Mouse (Mus musculus) right cerebral cortex, adult 2 months (tissue): ENCODE measurements at regions not wholly inside any gene's neighbourhood (a gene's known extent, or its start where the extent isn't known, plus 50 kb on each side); places are given as distances from the start of the nearest gene placed in this dataset.
A peak's percentile ranks its signal among the peaks of the same experiment; 100 is the strongest.

Experiments
- DNase-seq, 2 experiments: peaks; one replicate each; pipeline ENCODE4 v3.0.0; 2021 to 2022; ENCODE audit warnings: low spot score in 2 of 2

DNA sequence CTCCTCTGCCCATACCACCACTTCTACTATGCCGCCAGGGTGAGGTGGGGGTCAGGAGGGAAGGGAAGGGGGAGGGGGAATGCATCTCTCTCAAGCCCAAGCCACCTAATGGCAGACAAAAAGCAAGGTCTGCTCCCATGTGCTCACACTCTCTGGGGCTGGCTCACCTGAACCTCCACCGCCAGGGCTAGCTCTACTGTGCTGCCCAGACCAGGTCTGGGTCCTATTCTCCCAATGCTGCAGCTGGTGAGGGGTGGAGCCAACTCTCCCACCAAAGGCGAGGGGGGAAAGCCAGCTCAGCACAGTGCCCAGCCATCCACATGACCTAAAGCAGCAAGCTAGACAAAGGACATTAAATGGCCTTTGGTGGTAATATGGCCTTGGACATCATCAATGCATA, 158.6 kb downstream of the Chic2 start:
- no peak for DNase-seq

- DNase-seq = no peak
Observed at GRCm38 (mm10) chr5:74882563-74882962, 162.0 kb downstream of the Chic2 start.

- DNase-seq = no peak
Observed at GRCm38 (mm10) chr5:74880669-74881226, 163.8 kb downstream of the Chic2 start.

GRCm38 (mm10) chr5:74880048-74880437, 164.5 kb downstream of the Chic2 start:
- no peak for DNase-seq

DNA sequence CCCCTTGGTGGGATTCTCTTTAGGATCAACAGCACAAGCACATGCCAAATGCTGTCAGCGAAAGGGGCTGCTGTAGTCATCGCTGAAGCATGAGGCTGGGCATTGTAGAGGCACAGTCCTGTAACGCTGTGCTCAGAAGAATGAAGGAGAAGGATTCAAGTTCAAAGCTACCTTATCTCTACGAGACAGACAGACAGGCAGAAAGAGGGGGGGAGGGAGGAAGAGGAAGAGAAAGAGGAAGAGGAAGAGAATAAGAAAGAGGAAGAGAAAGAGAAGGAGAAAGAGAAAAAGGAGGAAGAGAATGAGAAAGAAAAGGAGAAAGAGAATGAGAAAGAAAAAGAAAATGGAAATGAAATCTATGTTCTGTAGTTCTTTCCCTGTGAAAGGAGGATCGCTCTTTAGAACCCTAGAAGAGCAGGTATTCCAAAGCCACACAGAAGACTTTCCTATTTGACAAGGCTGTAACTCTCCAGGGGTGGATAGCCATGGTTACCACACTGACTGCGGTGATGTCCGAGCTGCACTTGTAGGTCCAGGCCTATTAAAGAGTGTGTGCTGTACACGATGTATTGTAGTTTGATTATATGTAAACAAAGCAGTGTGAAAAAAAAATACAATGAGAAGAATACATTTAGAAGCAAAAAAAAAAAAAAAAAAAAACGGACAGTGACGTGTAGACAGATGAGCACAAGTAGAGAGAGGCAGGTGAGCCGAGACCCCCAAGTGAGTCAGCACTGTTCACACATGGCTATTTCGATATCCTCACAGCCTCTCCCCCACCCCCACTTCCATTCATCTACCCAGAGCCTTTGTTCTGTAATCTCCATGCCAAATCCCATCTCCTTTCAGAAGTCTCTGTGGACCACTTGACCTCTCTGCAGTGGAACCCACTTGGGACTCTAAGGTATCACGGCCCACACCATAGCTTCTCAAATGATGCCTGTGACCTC, 165.2 kb downstream of the Chic2 start:
- DNase-seq = no peak

DNA sequence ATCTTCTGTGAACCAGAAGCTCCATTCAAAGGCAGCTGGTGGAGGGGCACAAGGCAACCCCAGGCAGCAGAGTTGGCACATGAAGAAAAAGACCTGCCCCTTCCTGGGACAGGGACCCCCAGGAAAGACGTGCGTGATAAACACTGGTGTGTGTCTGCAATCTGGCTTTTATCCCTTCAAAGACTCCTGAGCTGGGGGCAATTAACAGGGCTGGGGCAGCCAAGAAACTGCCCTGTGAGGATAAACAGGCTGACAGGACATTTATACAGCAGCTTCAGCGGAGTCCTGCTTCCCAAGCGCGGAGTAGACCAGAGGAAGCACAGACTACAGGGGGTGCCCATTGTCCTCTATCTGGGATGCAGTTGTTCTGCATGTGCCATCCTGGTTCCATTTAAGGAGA, 167.0 kb downstream of the Chic2 start:
- no peak for DNase-seq

- no peak for DNase-seq
Observed at GRCm38 (mm10) chr5:74877185-74877584, 167.4 kb downstream of the Chic2 start.

GRCm38 (mm10) chr5:74874691-74875090, 169.9 kb downstream of the Chic2 start:
- no peak for DNase-seq

- no peak for DNase-seq
Observed at GRCm38 (mm10) chr5:74870615-74871014, 167.9 kb upstream of the Lnx1 start.

- DNase-seq = no peak
Observed at GRCm38 (mm10) chr5:74867113-74867785, 164.5 kb upstream of the Lnx1 start.

DNA sequence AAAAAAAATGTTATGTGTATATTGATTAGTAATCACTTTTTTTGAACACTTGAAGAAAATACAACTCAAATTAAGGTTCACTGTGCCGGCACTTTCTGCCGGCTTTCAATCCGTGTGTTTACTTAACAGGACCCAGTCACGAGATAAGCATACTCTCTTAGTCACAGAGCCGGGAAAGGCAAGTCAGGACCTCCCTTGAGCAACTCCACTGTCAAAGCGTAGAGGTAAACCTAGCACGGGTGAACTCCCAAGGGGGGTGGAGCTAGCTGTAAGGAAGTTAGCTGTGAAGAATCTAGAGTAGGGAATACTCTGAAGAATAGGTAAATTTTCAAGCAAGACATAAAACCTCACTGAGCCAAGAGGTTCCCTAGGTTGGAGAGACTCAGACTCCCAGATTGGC, 164.0 kb upstream of the Lnx1 start:
- DNase-seq = no peak

GRCm38 (mm10) chr5:74865446-74865845, 162.7 kb upstream of the Lnx1 start:
- DNase-seq = no peak

DNA sequence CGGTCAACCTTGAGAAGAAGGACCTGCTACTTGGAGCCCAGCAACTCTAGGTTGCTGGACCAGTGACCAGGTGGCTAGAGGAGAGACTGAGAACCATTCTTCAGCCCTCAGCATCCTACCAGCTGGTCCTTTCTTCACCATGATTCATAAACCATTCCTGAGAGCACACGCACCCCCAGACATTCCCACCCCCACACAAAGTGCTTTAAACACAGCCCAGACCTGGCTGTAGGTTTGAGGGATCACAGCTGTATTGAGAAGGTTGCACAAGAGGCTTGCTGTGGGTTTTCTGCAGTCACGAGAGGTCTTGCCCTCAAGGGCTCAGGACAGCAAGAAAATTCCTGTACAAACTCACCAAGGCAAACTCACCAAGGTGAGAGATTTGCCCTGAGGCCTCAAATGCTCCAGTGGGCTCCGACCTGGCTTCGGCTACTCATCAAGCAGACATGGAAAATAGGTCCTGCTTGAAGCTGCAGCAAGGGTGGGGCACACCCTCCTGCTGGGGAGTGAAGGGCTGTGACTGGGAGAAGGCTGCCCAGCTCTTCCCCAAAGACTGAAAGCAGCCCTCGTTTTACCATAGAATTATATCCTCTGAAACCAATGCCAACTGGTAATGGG, 161.9 kb upstream of the Lnx1 start:
- peak in 1 of 2 experiments; percentile 5 for DNase-seq

DNA sequence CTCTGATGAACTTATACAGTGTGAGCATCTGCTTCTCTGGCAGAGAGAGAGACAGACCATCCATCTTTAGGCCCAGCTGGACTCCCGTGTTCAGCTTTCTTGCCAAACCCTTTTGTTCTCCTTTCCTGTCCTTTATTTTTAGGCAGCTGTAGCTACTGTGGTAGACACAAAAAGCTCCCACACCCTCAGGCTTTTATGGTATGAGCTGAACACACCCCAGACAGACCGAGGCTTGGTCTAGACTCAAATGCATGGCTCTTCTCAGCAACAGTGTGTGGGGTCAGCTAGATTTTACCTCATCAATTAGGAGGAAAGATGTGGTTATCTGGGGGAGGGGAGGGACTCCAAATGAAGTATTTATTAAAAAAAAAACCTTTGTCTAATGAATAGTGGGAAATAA, 158.6 kb upstream of the Lnx1 start:
- DNase-seq = no peak

- DNase-seq = no peak
Observed at GRCm38 (mm10) chr5:74857861-74858260, 155.1 kb upstream of the Lnx1 start.

GRCm38 (mm10) chr5:74857161-74857560, 154.4 kb upstream of the Lnx1 start:
- DNase-seq = peak; percentile 49 to 60

- no peak for DNase-seq
Observed at GRCm38 (mm10) chr5:74847824-74848223, 145.1 kb upstream of the Lnx1 start.

GRCm38 (mm10) chr5:74846674-74847073, 144.0 kb upstream of the Lnx1 start:
- DNase-seq = peak in 1 of 2 experiments; percentile 18

DNA sequence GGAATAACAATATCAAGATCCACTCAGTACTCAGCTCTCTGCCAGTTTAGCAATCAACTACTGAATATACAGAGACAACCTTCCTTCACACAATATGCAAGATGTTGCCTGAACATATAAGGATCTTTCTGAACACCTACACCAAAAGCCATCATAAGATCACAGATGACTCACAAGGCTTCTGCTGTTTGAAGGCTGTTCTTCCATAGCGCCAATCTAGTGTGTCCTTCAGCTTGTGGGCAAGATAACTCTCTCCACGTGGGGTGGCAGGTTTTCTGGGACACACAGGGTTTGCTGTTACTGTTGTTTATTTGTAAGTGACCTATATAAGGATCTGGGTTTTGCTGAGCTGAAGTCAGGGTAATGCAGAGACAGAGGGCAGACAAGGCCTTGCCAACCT, 131.7 kb upstream of the Lnx1 start:
- DNase-seq = no peak

DNA sequence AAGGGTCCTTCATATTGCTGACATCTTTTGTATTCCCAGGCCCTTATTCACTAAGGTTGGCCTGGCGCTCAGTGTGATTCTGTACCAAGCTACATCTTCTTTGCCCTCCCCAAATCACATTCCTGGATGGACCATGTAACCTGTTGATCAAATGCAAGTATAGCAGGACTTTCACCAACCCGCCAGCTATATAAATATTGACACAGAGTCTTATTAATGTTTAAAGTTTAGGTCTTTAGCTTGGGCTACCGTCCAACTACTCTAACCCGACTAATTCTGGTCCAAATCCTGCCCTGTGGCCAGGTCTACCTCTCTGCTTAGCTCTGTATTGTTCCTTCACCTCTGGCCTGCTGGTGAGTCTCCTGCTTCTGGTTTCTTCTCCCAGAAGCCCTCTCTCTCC, 131.2 kb upstream of the Lnx1 start:
- no peak for DNase-seq

GRCm38 (mm10) chr5:74832011-74832410, 129.3 kb upstream of the Lnx1 start:
- peak; percentile 18 to 24 for DNase-seq

DNA sequence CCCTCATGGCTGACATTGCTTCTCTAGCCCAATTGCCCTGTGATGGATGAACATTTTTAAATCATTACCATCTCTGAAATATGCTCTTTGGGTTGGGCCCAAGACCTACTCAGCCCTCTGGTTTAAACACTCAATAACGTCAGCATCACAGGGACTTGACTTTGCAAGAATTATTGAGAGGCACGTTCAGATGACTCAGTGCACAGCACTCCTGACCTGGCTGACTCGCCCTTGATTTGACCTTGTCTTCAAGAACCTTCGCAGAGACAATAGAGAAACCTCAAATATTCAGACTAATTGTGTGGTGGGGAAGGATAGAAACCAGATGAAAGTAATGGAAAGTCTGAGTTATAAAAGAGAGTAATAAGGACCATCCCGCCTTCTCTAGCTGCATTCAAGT, 127.9 kb upstream of the Lnx1 start:
- no peak for DNase-seq
